Mouse (Mus musculus) liver, embryonic 14.5 days (tissue): ENCODE results near the gene Phb2. TPM values are rescaled to one million over a fixed set of nuclear protein-coding genes. Genes with fewer than 3 reads are reported as not detected.
A peak's percentile ranks its signal among the peaks of the same experiment; 100 is the strongest.
"Not testable (repeated sequence)": the region's sequence is repeated elsewhere in the genome, so short reads cannot be mapped to it uniquely, and the experiment has no call there.

ENCODE experiments used
- ATAC-seq: fragments of 200-750 bp; cut with Nextera tagmentation; 2 replicates; pipeline ENCODE4 v1.8.0; 2017; ENCODE audit warnings: moderate number of reproducible peaks, mild to moderate bottlenecking, moderate library complexity; ENCODE audit not compliant: insufficient read depth
- DNase-seq, 3 experiments: peaks; one replicate each; pipeline ENCODE4 v3.0.0-alpha.2; 2012 to 2013; ENCODE audit warnings: low read depth in 3 of 3, low spot score in 3 of 3
- H3K27ac ChIP-seq: fragments of 300-500 bp; sonication (generic); 2 replicates; pipeline ENCODE4 v1.5.1; 2014; ENCODE audit warnings: moderate library complexity, mild to moderate bottlenecking, control low read depth, inconsistent platforms
- H3K27me3 ChIP-seq: fragments of 300-500 bp; sonication (generic); 2 replicates; pipeline ENCODE4 v1.6.1; 2014; ENCODE audit warnings: mild to moderate bottlenecking, low read length, moderate library complexity; ENCODE audit not compliant: control insufficient read depth, insufficient read depth
- H3K36me3 ChIP-seq: fragments of 300-500 bp; sonication (generic); replicated peaks from 2 replicates; pipeline ENCODE4 v1.6.1; 2014; ENCODE audit warnings: low read depth; ENCODE audit not compliant: control insufficient read depth, insufficient read depth
- H3K4me1 ChIP-seq, 2 experiments: fragments of 200-500 bp in 1 of 2; fragments of 300-500 bp in 1 of 2; sonication (generic) in 1 of 2; replicated peaks; 2 replicates each; pipeline ENCODE4 v1.6.1; 2012 to 2014; ENCODE audit warnings: antibody characterized with exemption in 1 of 2, inconsistent platforms in 1 of 2, low read length in 1 of 2; ENCODE audit not compliant: control insufficient read depth in 2 of 2, insufficient read depth in 2 of 2
- H3K4me2 ChIP-seq: fragments of 300-500 bp; sonication (generic); 2 replicates; pipeline ENCODE4 v1.6.1; 2014; ENCODE audit warnings: low read depth, mild to moderate bottlenecking, control low read depth, moderate library complexity
- H3K4me3 ChIP-seq, 2 experiments: fragments of 200-500 bp in 1 of 2; fragments of 300-500 bp in 1 of 2; sonication (generic) in 1 of 2; 2 replicates each; pipeline ENCODE4 v1.5.1; 2012 to 2014; ENCODE audit warnings: low read depth in 2 of 2, low read length in 2 of 2, mild to moderate bottlenecking in 2 of 2, control low read depth in 1 of 2, inconsistent platforms in 1 of 2, moderate library complexity in 1 of 2; ENCODE audit not compliant: insufficient read depth in 1 of 2
- H3K9ac ChIP-seq: fragments of 300-500 bp; sonication (generic); replicated peaks from 2 replicates; pipeline ENCODE4 v1.6.1; 2014; ENCODE audit warnings: mild to moderate bottlenecking, control low read depth, moderate library complexity
- H3K9me3 ChIP-seq: fragments of 300-500 bp; sonication (generic); 2 replicates; pipeline ENCODE4 v1.6.1; 2016; ENCODE audit warnings: low read length, mixed read lengths; ENCODE audit not compliant: control insufficient read depth
- CTCF ChIP-seq: IDR thresholded peaks from 2 replicates; pipeline ENCODE4 v1.5.1; 2016; ENCODE audit warnings: antibody characterized with exemption, low read depth, control low read depth
- EP300 ChIP-seq: IDR thresholded peaks from 2 replicates; pipeline ENCODE4 v1.6.1; 2016; ENCODE audit warnings: antibody characterized with exemption, low read depth
- WGBS: fragments of 180-500 bp; shearing (Covaris S2); extraction: QIAGEN DNeasy Blood & Tissue Kit; methylation state at CpG from one replicate; pipeline ENCODE4 v1.1.7; 2014; ENCODE audit not compliant: insufficient replicate concordance; 5-methylcytosine and 5-hydroxymethylcytosine counted together
- polyA plus RNA-seq, 2 experiments: library from polyadenylated mRNA; depleted of rRNA in 1 of 2; stranded (reverse) in 1 of 2; unstranded in 1 of 2; fragments of >200 nt; fragmentation: Nextera tagmentation in 1 of 2; extraction: Ambion mirVana in 1 of 2; gene quantifications; 2 replicates each; pipeline versions ENCODE4 v1.2.1 to v1.2.3; 2012 to 2014

Gene Phb2
- polyA plus RNA-seq, 2 experiments, result 124 to 210 TPM

DNA sequence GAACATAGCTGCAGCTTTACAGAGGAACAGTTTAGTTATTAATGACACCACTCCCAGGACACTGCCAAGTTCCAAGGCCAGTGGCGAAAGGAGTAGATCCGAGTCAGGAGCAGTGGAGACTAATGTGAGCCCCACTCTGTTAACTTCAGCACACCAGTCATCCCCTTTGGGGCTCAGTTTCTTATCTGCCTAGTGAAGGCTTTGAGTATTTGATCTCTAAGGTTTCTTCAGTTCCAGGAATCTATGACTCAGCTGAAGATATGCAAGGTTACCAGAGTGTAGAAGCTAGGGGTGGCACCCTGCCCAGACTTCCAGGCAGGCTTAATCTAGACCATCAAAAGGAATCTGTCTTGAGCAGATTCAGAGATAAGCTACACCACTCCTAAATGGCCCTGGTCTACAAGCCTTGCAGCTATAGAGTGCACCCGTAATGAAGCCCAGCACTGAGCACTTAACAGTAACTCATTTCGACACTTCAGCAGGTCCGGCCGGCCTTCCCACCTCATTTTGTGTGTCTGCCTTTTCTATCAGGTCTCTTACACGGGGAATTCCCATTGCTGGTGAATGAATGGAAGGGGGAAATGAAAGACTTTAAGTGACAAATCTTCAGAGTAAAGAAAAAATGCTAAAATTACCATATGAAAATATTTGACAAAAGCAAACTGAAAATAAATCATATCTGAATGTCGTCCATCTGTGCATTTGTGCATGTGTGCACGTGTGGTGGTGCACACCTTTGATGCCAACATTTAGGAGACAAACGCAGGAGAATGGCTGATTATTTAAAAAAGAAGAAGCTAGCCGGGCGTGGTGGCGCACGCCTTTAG lies 28.3 kb upstream of the Phb2 start:
- TF ChIP-seq CTCF (no peak), EP300 (peak; percentile 80)
- DNase-seq, result peak; percentile 72 to 73 (median 72)
- peaks cover 2% of the 10 kb centered on the region; the same call in 1 of the 2 replicates for H3K36me3 ChIP-seq
- 0 out of 4 replicates have a peak overlapping the region, but pooled peaks of 1 of the 2 experiments have one; percentile 13 for H3K4me3 ChIP-seq
- peak overlapping the region; percentile 54 for H3K27ac ChIP-seq
- WGBS, result 45% methylated on average over 14 of the region's 14 CpGs
- no peaks in the 10 kb centered on the region for H3K27me3 ChIP-seq
- peak; percentile 88 for ATAC-seq
- peaks cover 43 to 52% of the 10 kb centered on the region in 2 experiments for H3K4me1 ChIP-seq
- H3K4me2 ChIP-seq, result peak overlapping the region; percentile 56
- no peaks in the 10 kb centered on the region for H3K9me3 ChIP-seq
- peak overlapping the region; percentile 23 for H3K9ac ChIP-seq

- peak; percentile 46; the same call in 1 of the 2 replicates for ATAC-seq
These were observed 26.3 kb upstream of the Phb2 start for GRCm38 (mm10) chr6:124685606-124686386.

DNA sequence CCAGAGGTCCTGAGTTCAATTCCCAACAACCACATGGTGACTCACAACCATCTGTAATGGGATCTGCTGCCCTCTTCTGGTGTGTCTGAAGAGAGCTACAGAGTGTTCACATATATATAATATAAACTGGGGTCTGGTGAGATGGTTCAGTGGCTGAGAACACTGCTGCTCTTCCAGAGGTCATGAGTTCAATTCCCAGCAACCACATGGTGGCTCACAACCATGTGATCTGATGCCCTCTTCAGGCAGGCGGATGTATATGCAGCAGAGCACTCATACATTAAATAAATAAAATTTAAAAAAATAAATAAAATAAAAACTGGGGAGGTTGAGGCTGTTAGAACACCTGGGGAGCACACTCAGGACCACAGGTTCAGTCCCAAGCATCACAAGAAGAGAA lies 25.5 kb upstream of the Phb2 start:
- H3K27me3 ChIP-seq, DNase-seq, H3K9me3 ChIP-seq, H3K9ac ChIP-seq, ATAC-seq, H3K36me3 ChIP-seq, H3K4me2 ChIP-seq, H3K27ac ChIP-seq, H3K4me3 ChIP-seq: not testable (repeated sequence)
- whole genome bisulfite sequencing, result 67% methylated on average over 1 of the region's 1 CpGs
- peaks cover 43 to 51% of the 10 kb centered on the region in 2 experiments for H3K4me1 ChIP-seq
- TF ChIP-seq CTCF, result peak; percentile 59

More at GRCm38 (mm10) chr6:124685606-124686386, 26.3 kb upstream of the Phb2 start:
- Histone ChIP-seq H3K9me3 (no peaks in the 10 kb centered on the region), H3K4me3 (no peak overlapping the region), H3K4me2 (peak overlapping the region; percentile 47), H3K36me3 (peaks cover 2% of the 10 kb centered on the region; the same call in 1 of the 2 replicates), H3K9ac (peak overlapping the region; percentile 9; the same call in 1 of the 2 replicates), H3K4me1 (peaks cover 43 to 52% of the 10 kb centered on the region in 2 experiments), H3K27ac (peak overlapping the region; percentile 56), H3K27me3 (no peaks in the 10 kb centered on the region)
- TF ChIP-seq EP300, result peak; percentile 73
- TF ChIP-seq CTCF, result no peak
- WGBS, result 23% methylated on average over 12 of the region's 12 CpGs
- DNase-seq, result peak; percentile 46 to 52 (median 47)

- 56% methylated on average over 8 of the region's 8 CpGs for WGBS
- TF ChIP-seq EP300 (no peak), CTCF (no peak)
- H3K4me1 ChIP-seq, result peaks cover 33 to 46% of the 10 kb centered on the region in 2 experiments
- no peak overlapping the region for H3K4me3 ChIP-seq
- ATAC-seq (no peak), DNase-seq (no peak)
- H3K36me3 ChIP-seq, result peaks cover 2% of the 10 kb centered on the region; the same call in 1 of the 2 replicates
- H3K4me2 ChIP-seq, result no peak overlapping the region
- no peaks in the 10 kb centered on the region for H3K9me3 ChIP-seq
- H3K27ac ChIP-seq, result no peak overlapping the region
- no peak overlapping the region for H3K9ac ChIP-seq
- no peaks in the 10 kb centered on the region for H3K27me3 ChIP-seq
These were observed 23.9 kb upstream of the Phb2 start for GRCm38 (mm10) chr6:124688151-124688758.
